Mouse (Mus musculus) brain, embryonic 14.5 days (tissue): ENCODE results near the gene Milr1.

Source experiments
- CTCF ChIP-seq: fragments of 200-500 bp; IDR thresholded peaks from 2 replicates; pipeline ENCODE4 v1.5.1; 2012; ENCODE audit warnings: inconsistent platforms, mild to moderate bottlenecking, moderate library complexity, borderline replicate concordance; ENCODE audit not compliant: insufficient read depth, insufficient read length; ENCODE audit errors: extremely low read depth
- POLR2A ChIP-seq: fragments of 200-500 bp; IDR thresholded peaks from 2 replicates; pipeline ENCODE4 v1.6.1; 2012; ENCODE audit warnings: mild to moderate bottlenecking, inconsistent platforms, borderline replicate concordance; ENCODE audit not compliant: poor library complexity, insufficient read depth, insufficient read length, severe bottlenecking; ENCODE audit errors: extremely low read depth

DNA sequence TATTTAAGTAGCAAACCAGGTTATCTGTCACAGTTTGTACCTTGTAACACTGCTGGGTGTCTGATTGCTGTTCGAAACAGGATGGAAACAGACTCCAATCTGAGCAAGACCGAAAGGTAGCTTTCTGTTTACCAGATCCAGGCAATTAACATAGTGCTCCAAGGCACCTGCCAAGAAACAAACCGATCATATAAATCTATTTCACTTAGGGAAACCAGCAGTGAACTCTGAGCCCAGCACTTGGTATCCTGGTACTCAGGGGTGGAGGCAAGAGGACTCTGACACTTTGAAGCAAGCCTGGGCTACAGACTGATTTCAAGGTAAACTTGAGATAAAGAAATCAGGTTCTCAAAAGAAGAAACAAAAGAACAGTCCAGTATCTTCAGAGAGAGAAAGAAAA, 26.4 kb downstream of the Milr1 start:
- TF ChIP-seq CTCF, result no peak
- TF ChIP-seq POLR2A, result no peak
